Mouse (Mus musculus): ENCODE measurements at regions not wholly inside any gene's neighbourhood (a gene's known extent, or its start where the extent isn't known, plus 50 kb on each side); places are given as distances from the start of the nearest gene placed in this dataset.

DNA sequence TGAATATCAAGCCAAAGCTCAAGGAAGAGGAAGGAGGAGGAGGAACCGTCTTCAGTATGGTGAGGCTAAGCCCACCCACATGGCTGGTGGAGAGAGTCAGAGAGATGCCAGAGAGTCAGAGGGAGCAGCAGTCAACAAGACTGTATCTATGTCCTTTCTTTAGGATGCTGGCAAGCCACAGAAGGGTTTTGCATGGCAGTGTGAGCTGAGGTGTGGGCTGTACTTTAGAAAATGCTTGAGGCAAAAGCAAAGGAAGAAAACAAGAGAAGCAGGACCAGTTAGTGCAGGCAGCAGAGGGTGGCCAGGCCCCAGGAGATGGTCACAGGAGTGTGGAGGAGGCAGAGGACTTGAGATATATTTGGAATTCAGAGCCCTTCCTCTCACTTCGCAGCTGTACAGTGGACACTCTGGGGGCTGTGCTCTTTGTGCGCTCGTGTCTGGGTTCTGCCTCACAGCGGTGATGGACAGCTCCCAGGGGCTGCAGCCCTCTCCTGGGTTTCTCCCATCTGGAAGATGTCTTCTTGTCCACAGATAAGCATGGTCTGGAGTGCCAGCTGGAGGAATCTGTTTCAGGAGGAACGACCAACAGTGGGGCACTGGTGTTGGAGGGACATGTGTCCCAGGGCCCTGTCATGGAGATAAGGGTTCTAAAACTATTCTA lies 157.4 kb upstream of the Dyrk2 start:
- intact Hi-C loops (cut with DNase I): no loop called here
- DNase-seq: no peak

DNA sequence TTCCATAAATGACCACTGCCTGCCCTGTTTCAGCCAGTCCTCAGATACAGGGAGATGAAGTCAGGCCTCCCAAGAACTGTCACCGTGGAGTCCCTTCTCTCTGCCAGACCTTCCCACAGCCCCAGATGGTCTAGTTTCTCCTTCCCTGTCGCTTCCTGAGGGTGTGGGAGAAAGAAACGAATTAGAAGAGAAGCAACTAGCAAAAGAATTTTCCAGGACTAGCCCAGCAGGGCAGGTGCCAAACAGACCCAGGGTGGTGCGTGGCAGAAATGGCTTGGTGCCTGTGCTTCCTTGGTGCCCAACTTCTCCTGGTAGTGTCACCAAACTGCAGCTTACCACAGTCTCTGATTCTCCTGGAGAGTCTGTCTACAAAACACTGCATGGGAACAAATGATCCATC lies 156.3 kb upstream of the Dyrk2 start:
- intact Hi-C loops (cut with DNase I): no loop called here
- DNase-seq: no peak

DNA sequence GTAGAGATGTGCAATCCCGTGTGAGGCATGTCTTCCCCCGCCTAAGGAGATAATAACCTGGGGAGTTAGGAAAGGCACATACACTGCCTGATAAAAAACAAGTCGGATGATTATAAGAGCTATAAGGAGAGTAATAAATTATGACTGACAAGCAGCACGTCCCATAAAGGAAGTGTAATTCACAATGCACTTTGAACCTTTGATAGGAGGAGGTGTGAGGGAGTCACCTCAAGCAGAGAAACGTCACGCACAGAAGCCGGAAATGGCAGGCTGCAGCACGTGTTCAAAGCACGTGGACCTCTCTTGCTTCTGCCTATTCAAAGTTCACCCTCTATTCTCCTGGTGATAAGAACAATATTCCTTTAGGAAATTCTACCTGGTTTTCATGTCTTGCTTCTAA lies 154.4 kb upstream of the Dyrk2 start:
- intact Hi-C loops (cut with DNase I): no loop called here
- no peak for DNase-seq

DNA sequence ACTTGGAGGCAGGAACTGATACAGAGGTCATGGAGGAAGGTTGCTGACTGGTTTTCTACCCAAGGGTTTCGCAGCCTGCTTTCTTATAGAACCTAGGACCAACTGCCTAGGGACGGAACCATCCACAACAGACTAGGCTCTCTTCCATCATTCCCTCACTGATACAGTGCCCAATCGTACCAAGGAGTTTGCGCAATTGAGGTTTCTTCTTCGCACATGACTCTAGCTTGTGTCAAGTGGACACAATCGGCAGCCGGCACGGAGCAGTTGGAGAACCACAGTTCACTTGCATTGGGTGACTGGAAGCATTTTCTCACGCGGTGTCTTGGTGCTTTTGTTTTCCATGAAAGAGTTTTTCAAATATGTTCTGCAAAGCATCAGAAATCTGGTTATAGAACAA lies 149.1 kb upstream of the Dyrk2 start:
- intact Hi-C loops (cut with DNase I): no loop called here
- no peak for DNase-seq

DNA sequence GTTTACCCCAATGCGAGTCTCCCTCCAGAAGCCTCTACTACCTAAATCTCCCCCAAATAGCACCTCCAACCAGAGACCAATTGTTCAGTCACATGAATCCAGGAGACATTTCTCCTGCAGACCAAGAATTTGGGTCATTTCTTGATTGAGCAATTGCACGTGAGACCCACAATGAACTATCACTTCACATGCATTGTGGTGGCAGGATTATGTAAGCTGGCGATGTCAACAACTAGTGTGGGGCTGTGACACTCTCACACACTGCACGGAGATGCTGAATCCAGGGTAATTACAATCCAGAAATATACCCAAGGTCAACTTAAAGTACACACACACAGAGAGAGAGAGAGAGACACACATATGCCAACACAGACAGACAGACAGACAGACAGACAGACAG lies 148.5 kb upstream of the Dyrk2 start:
- DNase-seq: no peak
- intact Hi-C loops (cut with DNase I): no loop called here

GRCm38 (mm10) chr10:119016104-119016503 lies 146.1 kb upstream of the Dyrk2 start:
- no peak for DNase-seq
- intact Hi-C loops (cut with DNase I): no loop called here

DNA sequence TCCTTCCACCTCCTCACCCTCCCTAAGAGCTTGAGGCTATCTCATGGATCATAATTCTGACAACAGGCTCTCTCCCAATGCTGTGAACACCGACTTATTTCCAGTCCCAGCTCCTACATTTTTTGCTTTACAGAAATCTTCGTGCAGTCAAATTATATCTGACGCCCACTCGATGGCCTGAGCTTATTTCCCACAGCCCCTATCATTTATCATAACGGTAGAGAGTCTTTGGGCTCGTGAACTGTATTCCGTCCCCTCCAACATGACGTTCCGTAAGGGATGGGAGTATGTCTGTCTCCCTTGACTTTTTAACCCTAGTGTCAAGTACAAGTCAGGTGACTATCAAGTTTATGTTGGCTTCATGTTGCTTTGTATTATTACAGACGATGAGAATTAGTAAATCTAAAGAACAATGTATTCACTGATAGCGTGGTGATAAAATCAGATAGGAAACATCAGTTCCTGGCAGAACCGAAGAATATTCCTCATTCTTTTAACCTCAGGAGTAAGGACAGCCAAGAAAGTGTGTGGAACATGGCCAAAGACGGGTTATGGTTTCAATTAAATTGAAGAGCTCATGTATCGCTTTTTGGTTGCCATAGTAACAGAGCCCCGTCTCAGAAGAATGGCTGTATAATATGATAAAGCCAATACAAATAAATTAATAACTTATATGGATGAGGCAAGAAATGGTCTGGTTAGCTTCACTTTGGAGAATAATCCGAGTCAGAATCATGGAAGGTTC lies 145.5 kb upstream of the Dyrk2 start:
- DNase-seq: no peak
- intact Hi-C loops (cut with DNase I): no loop called here

DNA sequence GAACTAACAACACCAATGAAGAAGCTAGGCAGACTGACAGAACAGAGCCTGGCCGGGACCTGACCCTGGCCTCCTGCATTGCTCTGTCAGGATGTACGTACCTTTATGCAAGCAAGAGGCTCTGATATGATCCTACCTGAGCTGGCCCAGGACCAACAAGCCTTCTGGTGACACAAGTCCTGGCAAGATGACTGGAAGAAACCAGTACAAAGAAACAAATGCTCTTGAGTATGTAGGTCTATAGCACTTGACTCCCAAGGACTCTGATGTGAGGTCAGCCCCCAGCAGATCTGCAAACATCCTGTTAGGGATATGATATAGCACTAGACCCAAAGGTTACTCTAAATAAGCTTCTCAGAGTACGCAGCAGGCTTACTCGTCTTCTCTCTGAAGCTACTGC lies 144.7 kb upstream of the Dyrk2 start:
- intact Hi-C loops (cut with DNase I): no loop called here
- no peak for DNase-seq

DNA sequence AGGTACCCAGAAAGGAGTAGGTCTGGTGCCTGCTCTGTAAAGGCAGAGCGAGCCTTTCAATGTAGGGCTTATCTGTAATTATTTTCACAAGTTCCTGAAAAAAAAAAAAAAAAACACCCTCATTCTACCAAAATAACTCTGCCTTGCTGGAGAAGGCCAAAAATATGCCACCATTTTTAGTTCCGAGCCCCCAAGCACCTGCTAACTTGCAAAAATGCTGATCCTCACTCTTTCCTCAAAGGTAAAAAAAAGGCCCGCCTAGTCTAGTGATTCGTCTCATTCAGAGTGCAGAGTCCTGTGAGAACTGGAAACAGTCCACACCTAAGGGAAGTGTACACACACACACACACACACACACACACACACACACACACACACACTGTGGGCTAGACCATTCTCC lies 143.7 kb upstream of the Dyrk2 start:
- no peak for DNase-seq
- intact Hi-C loops (cut with DNase I): no loop called here

DNA sequence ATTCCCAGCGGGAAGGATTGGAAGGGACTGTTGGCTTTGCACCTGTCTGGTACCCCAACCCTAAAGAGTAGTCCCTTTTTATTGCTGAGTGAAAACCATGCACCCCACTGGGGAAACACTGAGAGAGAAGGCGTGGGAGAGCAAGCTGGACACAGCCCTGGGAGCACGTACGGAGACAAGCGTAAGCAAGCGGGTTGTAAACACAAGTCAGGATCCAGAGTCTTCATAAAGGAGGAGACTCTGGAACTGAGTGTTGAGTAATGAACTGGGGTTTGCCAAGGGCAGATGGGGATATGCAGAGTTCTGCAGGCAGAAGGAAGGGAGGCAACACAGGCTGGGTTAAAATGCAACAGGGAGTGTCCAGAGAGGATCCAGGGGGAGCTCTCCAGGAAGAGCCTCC lies 141.5 kb upstream of the Dyrk2 start:
- DNase-seq: no peak
- intact Hi-C loops (cut with DNase I): no loop called here

- DNase-seq: no peak
- intact Hi-C loops (cut with DNase I): no loop called here
These were observed 140.9 kb upstream of the Dyrk2 start for GRCm38 (mm10) chr10:119010884-119011283.

DNA sequence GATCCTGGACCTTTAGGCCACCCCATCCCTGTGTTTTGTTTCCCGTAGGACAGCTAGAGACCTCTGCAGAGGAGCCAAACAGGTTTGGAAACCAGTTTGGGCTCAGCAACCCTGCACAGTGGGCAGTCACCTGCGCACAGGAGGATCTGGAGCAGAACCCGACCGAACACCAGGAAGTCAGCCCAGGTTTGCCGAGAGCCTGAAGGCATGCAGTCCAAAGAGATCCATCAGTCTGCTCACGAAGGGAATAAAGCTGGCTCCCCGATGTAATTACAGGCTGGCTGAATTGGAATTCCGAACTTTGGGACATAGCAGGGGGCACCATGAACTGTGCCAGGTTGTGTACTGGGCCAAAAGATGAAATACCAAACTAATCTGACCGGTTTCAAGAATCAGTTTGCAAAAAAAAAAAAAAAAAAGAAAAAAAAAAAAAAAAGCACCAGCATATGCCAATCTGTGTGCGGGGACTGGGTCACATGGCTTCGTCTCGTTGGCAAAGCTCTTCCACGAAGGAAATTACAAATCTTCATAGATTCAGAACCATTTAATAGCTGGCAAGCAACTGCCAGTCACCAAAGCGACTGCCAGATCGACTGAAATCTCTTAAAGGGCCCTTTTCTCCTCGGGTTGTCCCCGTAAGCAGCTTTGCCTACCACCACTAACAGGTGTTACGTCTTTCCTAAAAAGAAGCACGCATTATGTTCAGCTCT lies 137.0 kb upstream of the Dyrk2 start:
- intact Hi-C loops (cut with DNase I): no loop called here
- DNase-seq: peak; percentile 27

GRCm38 (mm10) chr10:119005491-119005890 lies 135.5 kb upstream of the Dyrk2 start:
- intact Hi-C loops (cut with DNase I): no loop called here
- DNase-seq: no peak

DNA sequence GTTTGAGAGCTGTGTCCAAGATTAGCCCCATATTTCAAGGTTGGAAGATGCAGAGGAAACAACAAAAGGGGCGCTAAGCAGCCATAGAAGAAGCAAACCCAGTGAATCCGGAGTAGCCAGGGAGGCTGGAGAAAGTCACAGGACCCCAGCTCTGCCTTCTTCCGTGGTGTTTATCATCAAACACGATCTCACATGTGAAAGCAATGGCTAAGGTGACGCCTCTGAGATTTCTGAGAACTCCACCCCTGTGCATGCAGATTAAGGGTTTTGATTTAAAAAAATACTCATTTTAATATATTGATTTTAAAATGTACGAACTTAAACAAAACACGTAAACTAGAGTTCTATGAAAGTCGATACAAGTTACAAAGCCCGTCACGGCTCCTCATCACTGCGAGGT lies 134.4 kb upstream of the Dyrk2 start:
- intact Hi-C loops (cut with DNase I): no loop called here
- no peak for DNase-seq

- DNase-seq: no peak
- intact Hi-C loops (cut with DNase I): no loop called here
These were observed 133.8 kb upstream of the Dyrk2 start for GRCm38 (mm10) chr10:119003839-119004238.

GRCm38 (mm10) chr10:119003042-119003441 lies 133.0 kb upstream of the Dyrk2 start:
- DNase-seq: no peak
- intact Hi-C loops (cut with DNase I): no loop called here

GRCm38 (mm10) chr10:119001895-119002294 lies 131.9 kb upstream of the Dyrk2 start:
- intact Hi-C loops (cut with DNase I): no loop called here
- no peak for DNase-seq

- intact Hi-C loops (cut with DNase I): no loop called here
- no peak for DNase-seq
These were observed 131.2 kb upstream of the Dyrk2 start for GRCm38 (mm10) chr10:119001000-119001780.

DNA sequence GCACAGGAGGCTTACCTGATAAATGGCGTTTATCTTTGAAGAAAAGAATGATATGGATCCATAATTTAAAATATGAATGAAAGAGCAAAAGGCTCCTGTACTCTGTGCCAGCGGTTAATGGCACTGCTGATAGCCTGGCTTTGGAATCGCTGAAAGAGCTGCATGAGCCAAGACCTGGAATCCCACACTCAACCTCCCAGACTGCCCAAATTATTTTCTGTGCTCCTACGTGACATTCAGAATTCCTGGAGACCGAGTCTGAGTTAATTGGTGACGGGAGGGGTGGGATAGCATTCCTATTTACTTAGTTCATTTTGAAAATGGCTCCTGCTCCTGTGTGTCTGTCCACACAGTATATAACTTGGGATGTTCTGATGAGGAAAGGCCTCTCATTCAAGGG lies 129.0 kb upstream of the Dyrk2 start:
- DNase-seq: no peak
- intact Hi-C loops (cut with DNase I): no loop called here

DNA sequence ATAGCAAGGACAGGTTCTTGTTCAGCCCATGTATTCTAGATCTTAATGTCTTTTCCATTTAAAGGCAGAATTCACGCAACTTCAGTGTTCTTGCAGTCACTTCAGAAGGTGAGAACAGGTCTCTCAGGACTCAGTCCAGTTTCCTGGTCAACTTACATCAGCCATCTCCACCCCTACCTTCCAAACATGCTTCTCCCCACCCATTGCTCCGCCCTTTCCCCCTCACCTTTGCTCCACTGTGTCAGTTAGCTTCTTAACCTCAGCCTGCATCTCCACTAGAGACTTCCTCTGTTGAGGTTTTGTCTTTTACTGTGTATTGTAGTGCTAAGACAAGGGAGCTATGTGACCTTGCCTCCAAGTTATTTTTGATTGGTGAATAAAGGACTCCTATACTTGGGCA lies 127.0 kb upstream of the Dyrk2 start:
- intact Hi-C loops (cut with DNase I): no loop called here
- no peak for DNase-seq

DNA sequence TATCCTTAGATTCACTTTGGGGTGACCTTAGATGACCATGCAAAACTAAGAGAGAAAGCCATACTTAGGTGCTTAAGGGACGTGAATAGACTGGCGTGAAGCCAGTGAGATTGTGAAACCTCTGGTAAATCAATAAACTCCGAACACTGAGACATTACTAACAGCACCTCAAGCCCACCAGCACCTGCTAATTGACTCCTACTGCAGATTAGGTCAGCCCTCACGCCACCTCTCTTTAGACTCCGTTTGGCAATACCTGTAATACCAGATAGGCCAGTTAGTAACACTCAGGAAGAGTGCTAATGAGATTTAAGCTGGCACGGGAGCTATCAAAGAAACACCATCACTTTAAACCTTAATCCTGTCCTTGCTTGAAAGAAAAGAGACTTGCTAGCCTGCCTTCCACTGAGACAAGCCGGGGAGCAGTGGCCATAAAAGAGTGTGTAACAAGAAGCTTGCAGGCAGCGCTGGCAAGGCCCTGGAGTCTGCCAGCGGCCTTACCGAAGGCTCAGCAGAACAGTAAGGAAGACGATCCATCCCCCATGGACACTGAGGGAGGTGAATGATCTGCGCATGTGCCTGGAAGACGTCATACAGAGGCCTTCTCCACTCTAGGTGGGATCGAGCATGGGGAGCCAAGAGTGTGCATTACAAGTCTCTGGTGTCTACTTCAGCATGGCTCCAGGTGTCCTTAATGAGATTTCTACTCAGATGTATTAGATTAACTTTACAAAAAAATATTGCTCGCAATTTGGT lies 124.0 kb upstream of the Dyrk2 start:
- intact Hi-C loops (cut with DNase I): no loop called here
- no peak for DNase-seq

All from left cerebral cortex, postnatal 4 days (tissue).